Mouse (Mus musculus) erythroid progenitor cell, adult 5-6 weeks (primary cell): ENCODE measurements around the gene Col24a1. TPM values are rescaled to one million over a fixed set of nuclear protein-coding genes. Genes with fewer than 3 reads are reported as not detected.

Experiments used
- ATAC-seq: replicated peaks from 2 replicates; pipeline ENCODE4 v1.8.0; 2016; ENCODE audit warnings: moderate number of reproducible peaks, mild to moderate bottlenecking, moderate TSS enrichment, inconsistent platforms; ENCODE audit not compliant: poor library complexity, low FRiP score, severe bottlenecking
- total RNA-seq, 2 experiments: library from RNA; stranded (forward) in 1 of 2; stranded (reverse) in 1 of 2; fragments of 150-400 nt in 1 of 2; fragments of 186-747, 209-891 nt in 1 of 2; gene quantifications; 2 replicates each; pipeline versions ENCODE4 v1.2.3 to v1.2.4; 2015 to 2017; ENCODE audit warnings: low replicate concordance in 2 of 2

Gene Col24a1
- total RNA-seq, 2 experiments from 2014 or later = not detected

- ATAC-seq = no peak
Observed at GRCm38 (mm10) chr3:145339851-145340499, 47.7 kb downstream of the Col24a1 start.

GRCm38 (mm10) chr3:145348690-145349089 is 56.4 kb downstream of the Col24a1 start:
- ATAC-seq = no peak

- ATAC-seq = no peak
Observed at GRCm38 (mm10) chr3:145353951-145354350, 61.7 kb downstream of the Col24a1 start.

- no peak for ATAC-seq
Observed at GRCm38 (mm10) chr3:145356865-145357487, 64.7 kb downstream of the Col24a1 start.

- ATAC-seq = no peak
Observed at GRCm38 (mm10) chr3:145365227-145365626, 73.0 kb downstream of the Col24a1 start.

- no peak for ATAC-seq
Observed at GRCm38 (mm10) chr3:145367176-145367717, 75.0 kb downstream of the Col24a1 start.

- no peak for ATAC-seq
Observed at GRCm38 (mm10) chr3:145376298-145376697, 84.0 kb downstream of the Col24a1 start.

- ATAC-seq = no peak
Observed at GRCm38 (mm10) chr3:145383095-145383494, 90.8 kb downstream of the Col24a1 start.

GRCm38 (mm10) chr3:145386434-145386833 is 94.2 kb downstream of the Col24a1 start:
- ATAC-seq = no peak

GRCm38 (mm10) chr3:145390681-145391080 is 98.4 kb downstream of the Col24a1 start:
- ATAC-seq = no peak

GRCm38 (mm10) chr3:145391986-145392659 is 99.9 kb downstream of the Col24a1 start:
- ATAC-seq = no peak

GRCm38 (mm10) chr3:145399173-145399572 is 106.9 kb downstream of the Col24a1 start:
- ATAC-seq = no peak

GRCm38 (mm10) chr3:145402257-145402656 is 110.0 kb downstream of the Col24a1 start:
- no peak for ATAC-seq

- no peak for ATAC-seq
Observed at GRCm38 (mm10) chr3:145402994-145403393, 110.7 kb downstream of the Col24a1 start.

- 0 out of 2 replicates have a peak, but pooled peaks have one; percentile 39 for ATAC-seq
Observed at GRCm38 (mm10) chr3:145408045-145408444, 115.8 kb downstream of the Col24a1 start.

- no peak for ATAC-seq
Observed at GRCm38 (mm10) chr3:145412137-145412536, 119.9 kb downstream of the Col24a1 start.

- no peak for ATAC-seq
Observed at GRCm38 (mm10) chr3:145414362-145414761, 122.1 kb downstream of the Col24a1 start.

- ATAC-seq = no peak
Observed at GRCm38 (mm10) chr3:145417809-145418208, 125.5 kb downstream of the Col24a1 start.

- no peak for ATAC-seq
Observed at GRCm38 (mm10) chr3:145420421-145420820, 128.1 kb downstream of the Col24a1 start.

- ATAC-seq = no peak
Observed at GRCm38 (mm10) chr3:145422044-145422443, 129.8 kb downstream of the Col24a1 start.

GRCm38 (mm10) chr3:145438352-145438751 is 146.1 kb downstream of the Col24a1 start:
- ATAC-seq = no peak
